Mouse (Mus musculus) erythroblast, embryonic 14.5 days (primary cell): ENCODE results near the gene Smad3. TPM values are rescaled to one million over a fixed set of nuclear protein-coding genes. Genes with fewer than 3 reads are reported as not detected.
A peak's percentile ranks its signal among the peaks of the same experiment; 100 is the strongest.

Experiments used
- H3K27me3 ChIP-seq: 2 replicates; pipeline ENCODE4 v1.6.1; 2012; ENCODE audit warnings: inconsistent platforms; ENCODE audit not compliant: control insufficient read depth
- H3K36me3 ChIP-seq: 2 replicates; pipeline ENCODE4 v1.6.1; 2012; ENCODE audit warnings: mild to moderate bottlenecking, inconsistent platforms; ENCODE audit not compliant: control insufficient read depth
- H3K4me1 ChIP-seq: 2 replicates; pipeline ENCODE4 v1.6.1; 2012; ENCODE audit warnings: inconsistent platforms; ENCODE audit not compliant: control insufficient read depth
- H3K4me3 ChIP-seq: replicated peaks from 2 replicates; pipeline ENCODE3; 2012; ENCODE audit warnings: moderate library complexity, mild to moderate bottlenecking, inconsistent platforms
- H3K9me3 ChIP-seq: 2 replicates; pipeline ENCODE4 v1.6.1; 2012; ENCODE audit warnings: low read length, inconsistent platforms, mixed read lengths; ENCODE audit not compliant: control insufficient read depth
- GATA1 ChIP-seq: IDR thresholded peaks from 2 replicates; pipeline ENCODE4 v1.6.1; 2012; ENCODE audit warnings: low read length, inconsistent platforms, mixed read lengths
- TAL1 ChIP-seq: IDR thresholded peaks from 3 replicates; pipeline ENCODE4 v1.6.1; 2012; ENCODE audit warnings: low read length, inconsistent platforms, mixed read lengths
- polyA plus RNA-seq: library from polyadenylated mRNA; stranded (reverse); fragments of >175 nt; gene quantifications from 2 replicates; pipeline ENCODE4 v1.2.3, GENCODE M21; 2012

Gene Smad3
- polyA plus RNA-seq, 1 experiment: 0.06 TPM

- peaks cover 63% of the 10 kb centered on the region for H3K4me1 ChIP-seq
- H3K4me3 ChIP-seq: no peak overlapping the region
- H3K9me3 ChIP-seq: no peaks in the 10 kb centered on the region
- no peaks in the 10 kb centered on the region for H3K36me3 ChIP-seq
- H3K27me3 ChIP-seq: peaks cover 31% of the 10 kb centered on the region
- no peak for TF ChIP-seq GATA1
- no peak for TF ChIP-seq TAL1
Observed at GRCm38 (mm10) chr9:63790222-63790621, 32.4 kb upstream of the Smad3 start.

GRCm38 (mm10) chr9:63789386-63789785, 31.6 kb upstream of the Smad3 start:
- no peaks in the 10 kb centered on the region for H3K9me3 ChIP-seq
- peaks cover 25% of the 10 kb centered on the region for H3K27me3 ChIP-seq
- H3K36me3 ChIP-seq: no peaks in the 10 kb centered on the region
- H3K4me3 ChIP-seq: no peak overlapping the region
- TF ChIP-seq GATA1: no peak
- TF ChIP-seq TAL1: no peak
- peaks cover 71% of the 10 kb centered on the region for H3K4me1 ChIP-seq

- no peaks in the 10 kb centered on the region for H3K9me3 ChIP-seq
- no peak overlapping the region for H3K4me3 ChIP-seq
- H3K4me1 ChIP-seq: peaks cover 77% of the 10 kb centered on the region
- TF ChIP-seq GATA1 (no peak), TAL1 (no peak)
- peaks cover 12% of the 10 kb centered on the region for H3K27me3 ChIP-seq
- H3K36me3 ChIP-seq: no peaks in the 10 kb centered on the region
Observed at GRCm38 (mm10) chr9:63787606-63788005, 29.8 kb upstream of the Smad3 start.

GRCm38 (mm10) chr9:63787086-63787485, 29.3 kb upstream of the Smad3 start:
- H3K4me1 ChIP-seq: peaks cover 83% of the 10 kb centered on the region
- TF ChIP-seq TAL1 (no peak), GATA1 (no peak)
- peaks cover 10% of the 10 kb centered on the region for H3K27me3 ChIP-seq
- H3K36me3 ChIP-seq: no peaks in the 10 kb centered on the region
- no peaks in the 10 kb centered on the region for H3K9me3 ChIP-seq
- no peak overlapping the region for H3K4me3 ChIP-seq

GRCm38 (mm10) chr9:63786026-63786670, 28.4 kb upstream of the Smad3 start:
- TF ChIP-seq GATA1 (no peak), TAL1 (no peak)
- peaks cover under 1% of the 10 kb centered on the region; the same call in 1 of the 2 replicates for H3K27me3 ChIP-seq
- no peaks in the 10 kb centered on the region for H3K9me3 ChIP-seq
- H3K36me3 ChIP-seq: no peaks in the 10 kb centered on the region
- peaks cover 87% of the 10 kb centered on the region for H3K4me1 ChIP-seq
- H3K4me3 ChIP-seq: no peak overlapping the region

GRCm38 (mm10) chr9:63785492-63785891, 27.7 kb upstream of the Smad3 start:
- no peaks in the 10 kb centered on the region for H3K27me3 ChIP-seq
- no peaks in the 10 kb centered on the region for H3K36me3 ChIP-seq
- H3K4me3 ChIP-seq: no peak overlapping the region
- no peak for TF ChIP-seq GATA1
- no peak for TF ChIP-seq TAL1
- peaks cover 88% of the 10 kb centered on the region for H3K4me1 ChIP-seq
- H3K9me3 ChIP-seq: no peaks in the 10 kb centered on the region

- H3K9me3 ChIP-seq: no peaks in the 10 kb centered on the region
- H3K4me3 ChIP-seq: no peak overlapping the region
- peaks cover 88% of the 10 kb centered on the region for H3K4me1 ChIP-seq
- TF ChIP-seq TAL1 (no peak), GATA1 (no peak)
- H3K27me3 ChIP-seq: no peaks in the 10 kb centered on the region
- H3K36me3 ChIP-seq: no peaks in the 10 kb centered on the region
Observed at GRCm38 (mm10) chr9:63784597-63784996, 26.8 kb upstream of the Smad3 start.

GRCm38 (mm10) chr9:63782744-63783143, 24.9 kb upstream of the Smad3 start:
- peaks cover 88% of the 10 kb centered on the region for H3K4me1 ChIP-seq
- H3K9me3 ChIP-seq: no peaks in the 10 kb centered on the region
- peak overlapping the region; percentile 51 for H3K4me3 ChIP-seq
- no peaks in the 10 kb centered on the region for H3K36me3 ChIP-seq
- H3K27me3 ChIP-seq: no peaks in the 10 kb centered on the region
- no peak for TF ChIP-seq TAL1
- peak; percentile 66 for TF ChIP-seq GATA1

- no peaks in the 10 kb centered on the region for H3K9me3 ChIP-seq
- H3K4me1 ChIP-seq: peaks cover 83% of the 10 kb centered on the region
- peak overlapping the region; percentile 51 for H3K4me3 ChIP-seq
- no peaks in the 10 kb centered on the region for H3K36me3 ChIP-seq
- H3K27me3 ChIP-seq: no peaks in the 10 kb centered on the region
- TF ChIP-seq TAL1: no peak
- TF ChIP-seq GATA1: no peak
Observed at GRCm38 (mm10) chr9:63781714-63782464, 24.1 kb upstream of the Smad3 start.
